Mouse (Mus musculus) G1E (cell line): ENCODE measurements at regions not wholly inside any gene's neighbourhood (a gene's known extent, or its start where the extent isn't known, plus 50 kb on each side); places are given as distances from the start of the nearest gene placed in this dataset.

ENCODE experiments used
- CTCF ChIP-seq: IDR thresholded peaks from 2 replicates; pipeline ENCODE4 v1.5.1; 2012; ENCODE audit warnings: low read depth, low read length, inconsistent platforms, mixed read lengths
- GATA1 ChIP-seq: IDR thresholded peaks from 2 replicates; pipeline ENCODE4 v1.6.1; 2012; ENCODE audit warnings: borderline replicate concordance, low read length, inconsistent platforms, mixed read lengths

GRCm38 (mm10) chr1:34961633-34962507 lies 112.1 kb downstream of the Plekhb2 start:
- TF ChIP-seq CTCF = no peak
- no peak for TF ChIP-seq GATA1
